Mouse (Mus musculus): ENCODE measurements around the gene Ica1.

DNA sequence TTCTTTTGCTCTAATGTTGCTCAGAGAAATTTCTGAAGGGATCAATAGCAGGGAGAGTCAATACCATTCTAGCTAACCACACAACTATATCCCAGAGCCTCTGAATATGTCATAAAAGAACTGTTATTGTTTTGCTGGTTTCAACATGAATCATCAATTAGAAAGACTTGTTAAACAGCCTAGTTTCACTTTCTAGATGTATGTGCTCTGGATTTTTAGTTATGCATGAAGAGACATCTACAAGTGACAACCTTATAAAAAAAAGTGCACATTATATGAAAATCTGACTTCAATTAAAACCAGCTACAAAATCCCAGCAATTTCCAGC, 41.8 kb downstream of the Ica1 start:
- TF ChIP-seq CTCF (IDR thresholded peaks at IDR 0.05; ENCODE audit: control insufficient read depth, insufficient read depth, insufficient replicate concordance, low read depth, low read length) (no peak), POLR2A (IDR thresholded peaks at IDR 0.05; ENCODE audit: control insufficient read depth, low read depth, low read length) (no peak)
